Mouse (Mus musculus): Measurements from ENCODE around the gene Fos.

DNA sequence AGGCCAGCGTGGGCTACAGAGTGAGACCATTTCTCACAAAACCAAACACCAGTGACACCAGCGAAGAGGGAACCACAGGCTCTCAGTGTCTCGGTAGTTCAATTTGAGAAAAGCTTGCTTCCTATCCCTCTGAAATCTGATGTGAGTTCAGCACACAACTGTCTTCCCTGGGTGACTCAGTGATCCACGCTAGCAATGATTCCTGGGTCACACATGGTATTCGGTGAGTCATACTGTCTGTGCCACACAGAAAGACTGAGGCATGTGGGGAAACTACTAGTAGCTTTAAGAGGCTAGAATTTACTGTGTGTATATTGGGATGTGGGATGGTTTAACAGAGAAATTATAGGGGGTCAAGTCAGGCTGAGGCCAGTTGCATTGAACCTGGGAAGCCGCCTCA lies 45.9 kb downstream of the Fos start:
- TF ChIP-seq CTCF (IDR thresholded peaks at IDR 0.05; ENCODE audit: control insufficient read depth, insufficient read depth, insufficient replicate concordance, low read depth, low read length), result no peak
- TF ChIP-seq POLR2A (IDR thresholded peaks at IDR 0.05; ENCODE audit: control insufficient read depth, low read depth, low read length), result no peak

Measured in testis, adult 2 months (tissue).